Mouse (Mus musculus): ENCODE measurements around the gene Kpna7.

DNA sequence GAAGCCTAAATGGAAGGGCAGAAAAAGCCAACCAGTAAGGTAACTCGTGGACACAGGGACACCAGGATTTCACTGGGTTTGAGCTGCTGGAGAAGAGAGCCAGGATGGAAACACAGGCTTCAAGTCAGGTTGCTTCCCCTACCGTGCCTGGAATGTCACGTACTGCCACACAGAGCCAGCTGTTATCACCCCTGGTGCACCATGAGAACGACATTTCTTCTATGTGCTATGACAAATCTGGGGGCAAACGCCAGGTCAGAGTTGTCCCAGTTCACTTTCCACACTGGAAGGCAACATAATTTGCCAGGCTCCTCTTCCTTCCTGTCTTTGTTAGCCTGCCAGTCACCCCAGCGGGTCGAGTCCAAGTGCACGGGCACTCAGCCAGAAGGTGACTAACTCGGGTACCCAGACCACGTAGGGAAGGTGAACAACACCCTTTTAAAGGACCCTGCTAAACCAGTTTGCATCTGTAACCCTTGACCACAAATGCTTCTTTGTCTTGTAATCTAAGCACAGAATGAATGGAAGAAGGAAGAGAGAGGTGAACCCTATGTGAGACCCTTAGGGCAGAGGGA is 105.2 kb downstream of the Kpna7 start:
- TF ChIP-seq CTCF (IDR thresholded peaks at IDR 0.05; ENCODE audit: low read depth, low read length) (no peak), POLR2A (IDR thresholded peaks at IDR 0.05; ENCODE audit: borderline replicate concordance, low read depth, low read length) (no peak)
